Comparison of ENCODE assay signal across 9 mouse cellular contexts in genomic region chr2:31442480-31443160, GRCm38 (mm10). TPM values are rescaled to one million over a fixed set of nuclear protein-coding genes. Genes with fewer than 3 reads are reported as not detected.
DNase-seq lines count a peak whose midpoint lies in the region; TF ChIP-seq lines count a peak whose summit lies in the region.
"Had no signal": no experiment of that assay in that cellular context is flagged by ENCODE, and none has a peak within 500 bp of the region (broad histone marks: within the 10 kb centered on the region; RNA-seq: fewer than 3 reads in every experiment).

No protein-coding gene starts in this region.

- peak; percentile 42 for DNase-seq in gastrocnemius, adult 2 months
- DNase-seq in gastrocnemius, postnatal 10 days, result no peak
- DNase-seq in 3T3-L1 (ENCODE audit: low read depth, low spot score), result peak; percentile 99
- peak; percentile 80 for DNase-seq in fibroblast of lung, adult 2 months (ENCODE audit: low read depth)
- peak; percentile 50 for DNase-seq in layer of hippocampus, adult 9-10 months (ENCODE audit: low spot score)
- DNase-seq in ovary, postnatal 10 days (ENCODE audit: low spot score), result no peak
- DNase-seq in embryo, embryonic 11 days, result no peak
- no peak for DNase-seq in testis, postnatal 14 days (ENCODE audit: low spot score)

- H3K4me3 ChIP-seq in gastrocnemius, adult 2 months, result no peak overlapping the region
- H3K4me3 ChIP-seq: heart, adult 2 months had no signal

- intact Hi-C loops in gastrocnemius, adult 2 months (cut with DNase I), result no loop called here

- peak overlapping the region; percentile 44 for H3K27ac ChIP-seq in gastrocnemius, adult 2 months
- H3K27ac ChIP-seq: heart, adult 2 months had no signal

- no peak for TF ChIP-seq CTCF in gastrocnemius, adult 2 months (IDR thresholded peaks at IDR 0.05)

RNA-seq across cellular contexts. Expression of gene Ass1, which starts 27.4 kb away (rescaled TPM):
- total RNA-seq in gastrocnemius, adult 2 months (2021), result 1 to 10 TPM; 2.6 to 3.9 TPM
- total RNA-seq in gastrocnemius, postnatal 10 days (2021), result 1 to 10 TPM; 1.5 to 1.9 TPM

Comparison
In these comparisons a context has a peak if more than half of its experiments do, and no peak if none do; other contexts are left out.
1. DNase-seq: peak in gastrocnemius, adult 2 months (single experiment), 3T3-L1 (single experiment), fibroblast of lung, adult 2 months (single experiment) and layer of hippocampus, adult 9-10 months (single experiment); none in gastrocnemius, postnatal 10 days (single experiment), ovary, postnatal 10 days (single experiment), embryo, embryonic 11 days (single experiment) and testis, postnatal 14 days (single experiment).